Mouse (Mus musculus): Measurements from ENCODE around the gene Ube2c. TPM values are rescaled to one million over a fixed set of nuclear protein-coding genes. Genes with fewer than 3 reads are reported as not detected.

The Ube2c gene
- polyA plus RNA-seq, 2 experiments: 465 to 533 TPM

- 54% methylated on average over 17 of the region's 17 CpGs for WGBS (ENCODE audit: insufficient replicate concordance)
- DNase-seq (ENCODE audit: low read depth in 3 of 3, low spot score in 3 of 3): no peak
- no peak for ATAC-seq (ENCODE audit: insufficient read depth)
- Histone ChIP-seq H3K27me3 (ENCODE audit: control insufficient read depth, insufficient read depth, low read length) (peaks cover 21% of the 10 kb centered on the region; the same call in 1 of the 2 replicates), H3K27ac (no peak overlapping the region), H3K4me2 (ENCODE audit: low read depth) (no peak overlapping the region), H3K36me3 (replicated peaks; ENCODE audit: control insufficient read depth, insufficient read depth, low read depth) (peaks cover 17% of the 10 kb centered on the region), H3K9ac (replicated peaks) (no peak overlapping the region), H3K4me3 (ENCODE audit: insufficient read depth in 1 of 2, low read depth in 2 of 2, low read length in 2 of 2) (no peak overlapping the region), H3K9me3 (ENCODE audit: control insufficient read depth, low read length) (no peaks in the 10 kb centered on the region), H3K4me1 (replicated peaks; ENCODE audit: control insufficient read depth in 2 of 2, insufficient read depth in 2 of 2, low read length in 1 of 2) (peaks cover 19 to 21% of the 10 kb centered on the region in 2 experiments)
- no peak for TF ChIP-seq CTCF (IDR thresholded peaks at IDR 0.05; ENCODE audit: low read depth)
- TF ChIP-seq EP300 (IDR thresholded peaks at IDR 0.05; ENCODE audit: low read depth): no peak
Observed at GRCm38 (mm10) chr2:164776801-164777200, 7.1 kb downstream of the Ube2c start.

GRCm38 (mm10) chr2:164777246-164778014 is 7.7 kb downstream of the Ube2c start:
- Histone ChIP-seq H3K9ac (replicated peaks) (no peak overlapping the region), H3K4me3 (ENCODE audit: insufficient read depth in 1 of 2, low read depth in 2 of 2, low read length in 2 of 2) (no peak overlapping the region), H3K4me2 (ENCODE audit: low read depth) (no peak overlapping the region), H3K9me3 (ENCODE audit: control insufficient read depth, low read length) (no peaks in the 10 kb centered on the region), H3K27ac (no peak overlapping the region), H3K4me1 (replicated peaks; ENCODE audit: control insufficient read depth in 2 of 2, insufficient read depth in 2 of 2, low read length in 1 of 2) (peaks cover 15 to 17% of the 10 kb centered on the region in 2 experiments), H3K36me3 (replicated peaks; ENCODE audit: control insufficient read depth, insufficient read depth, low read depth) (peaks cover 10% of the 10 kb centered on the region), H3K27me3 (ENCODE audit: control insufficient read depth, insufficient read depth, low read length) (peaks cover 21% of the 10 kb centered on the region; the same call in 1 of the 2 replicates)
- no peak for ATAC-seq (ENCODE audit: insufficient read depth)
- TF ChIP-seq EP300 (IDR thresholded peaks at IDR 0.05; ENCODE audit: low read depth): no peak
- TF ChIP-seq CTCF (IDR thresholded peaks at IDR 0.05; ENCODE audit: low read depth): no peak
- 70% methylated on average over 30 of the region's 30 CpGs for WGBS (ENCODE audit: insufficient replicate concordance)
- DNase-seq (ENCODE audit: low read depth in 3 of 3, low spot score in 3 of 3): no peak

GRCm38 (mm10) chr2:164778015-164778287 is 8.3 kb downstream of the Ube2c start:
- ATAC-seq (ENCODE audit: insufficient read depth) (no peak), DNase-seq (ENCODE audit: low read depth in 3 of 3, low spot score in 3 of 3) (no peak)
- peaks cover 5% of the 10 kb centered on the region for H3K36me3 ChIP-seq (replicated peaks; ENCODE audit: control insufficient read depth, insufficient read depth, low read depth)
- H3K4me3 ChIP-seq (ENCODE audit: insufficient read depth in 1 of 2, low read depth in 2 of 2, low read length in 2 of 2): no peak overlapping the region
- H3K27ac ChIP-seq: no peak overlapping the region
- H3K4me1 ChIP-seq (replicated peaks; ENCODE audit: control insufficient read depth in 2 of 2, insufficient read depth in 2 of 2, low read length in 1 of 2): peaks cover 12 to 15% of the 10 kb centered on the region in 2 experiments
- no peak for TF ChIP-seq CTCF (IDR thresholded peaks at IDR 0.05; ENCODE audit: low read depth)
- no peak for TF ChIP-seq EP300 (IDR thresholded peaks at IDR 0.05; ENCODE audit: low read depth)
- no peak overlapping the region for H3K9ac ChIP-seq (replicated peaks)
- H3K27me3 ChIP-seq (ENCODE audit: control insufficient read depth, insufficient read depth, low read length): peaks cover 21% of the 10 kb centered on the region; the same call in 1 of the 2 replicates
- no peak overlapping the region for H3K4me2 ChIP-seq (ENCODE audit: low read depth)
- WGBS (ENCODE audit: insufficient replicate concordance): 78% methylated on average over 11 of the region's 11 CpGs
- no peaks in the 10 kb centered on the region for H3K9me3 ChIP-seq (ENCODE audit: control insufficient read depth, low read length)

- no peak overlapping the region for H3K9ac ChIP-seq (replicated peaks)
Observed at GRCm38 (mm10) chr2:164778809-164779208, 9.1 kb downstream of the Ube2c start.

GRCm38 (mm10) chr2:164779481-164780086 is 9.9 kb downstream of the Ube2c start, which contains the start of gene Tnnc2:
TSS of gene Tnnc2 (minus strand) at chr2:164779967.
- ATAC-seq (ENCODE audit: insufficient read depth) (no peak), DNase-seq (ENCODE audit: low read depth in 3 of 3, low spot score in 3 of 3) (no peak)
- 65% methylated on average over 8 of the region's 8 CpGs for WGBS (ENCODE audit: insufficient replicate concordance)
- Histone ChIP-seq H3K4me2 (ENCODE audit: low read depth) (no peak within 1 kb of the TSS), H3K27me3 (ENCODE audit: control insufficient read depth, insufficient read depth, low read length) (peaks cover 21% of the 10 kb centered on the region), H3K27ac (no peak within 1 kb of the TSS), H3K4me3 (ENCODE audit: insufficient read depth in 1 of 2, low read depth in 2 of 2, low read length in 2 of 2) (no peak within 1 kb of the TSS), H3K4me1 (replicated peaks; ENCODE audit: control insufficient read depth in 2 of 2, insufficient read depth in 2 of 2, low read length in 1 of 2) (peaks cover under 1 to 2% of the 10 kb centered on the region in 2 experiments; a peak in 3 of 4 replicates), H3K9ac (replicated peaks) (no peak within 1 kb of the TSS), H3K36me3 (replicated peaks; ENCODE audit: control insufficient read depth, insufficient read depth, low read depth) (no peaks in the 10 kb centered on the region), H3K9me3 (ENCODE audit: control insufficient read depth, low read length) (no peaks in the 10 kb centered on the region)
- no peak for TF ChIP-seq CTCF (IDR thresholded peaks at IDR 0.05; ENCODE audit: low read depth)
- TF ChIP-seq EP300 (IDR thresholded peaks at IDR 0.05; ENCODE audit: low read depth): no peak

More at GRCm38 (mm10) chr2:164778809-164779208, 9.1 kb downstream of the Ube2c start:
- peaks cover 21% of the 10 kb centered on the region; the same call in 1 of the 2 replicates for H3K27me3 ChIP-seq (ENCODE audit: control insufficient read depth, insufficient read depth, low read length)
- H3K4me3 ChIP-seq (ENCODE audit: insufficient read depth in 1 of 2, low read depth in 2 of 2, low read length in 2 of 2): no peak overlapping the region
- WGBS (ENCODE audit: insufficient replicate concordance): 61% methylated on average over 7 of the region's 7 CpGs
- peaks cover 4 to 6% of the 10 kb centered on the region in 2 experiments for H3K4me1 ChIP-seq (replicated peaks; ENCODE audit: control insufficient read depth in 2 of 2, insufficient read depth in 2 of 2, low read length in 1 of 2)
- H3K36me3 ChIP-seq (replicated peaks; ENCODE audit: control insufficient read depth, insufficient read depth, low read depth): no peaks in the 10 kb centered on the region
- DNase-seq (ENCODE audit: low read depth in 3 of 3, low spot score in 3 of 3): no peak
- no peak for ATAC-seq (ENCODE audit: insufficient read depth)
- TF ChIP-seq CTCF (IDR thresholded peaks at IDR 0.05; ENCODE audit: low read depth): no peak
- TF ChIP-seq EP300 (IDR thresholded peaks at IDR 0.05; ENCODE audit: low read depth): no peak
- H3K9me3 ChIP-seq (ENCODE audit: control insufficient read depth, low read length): no peaks in the 10 kb centered on the region
- H3K27ac ChIP-seq: no peak overlapping the region
- H3K4me2 ChIP-seq (ENCODE audit: low read depth): no peak overlapping the region

All from liver, embryonic 14.5 days (tissue).